Mouse (Mus musculus) ovary, postnatal 10 days (tissue): ENCODE data around the gene Pard3b.

Experiments
- DNase-seq: peaks from one replicate; pipeline ENCODE4 v3.0.0; 2022; ENCODE audit warnings: low spot score

The Pard3b gene

GRCm38 (mm10) chr1:61638347-61639111, at the start of gene Pard3b:
Pard3b (plus strand) TSS chr1:61638824.
- peak; percentile 56 for DNase-seq

DNA sequence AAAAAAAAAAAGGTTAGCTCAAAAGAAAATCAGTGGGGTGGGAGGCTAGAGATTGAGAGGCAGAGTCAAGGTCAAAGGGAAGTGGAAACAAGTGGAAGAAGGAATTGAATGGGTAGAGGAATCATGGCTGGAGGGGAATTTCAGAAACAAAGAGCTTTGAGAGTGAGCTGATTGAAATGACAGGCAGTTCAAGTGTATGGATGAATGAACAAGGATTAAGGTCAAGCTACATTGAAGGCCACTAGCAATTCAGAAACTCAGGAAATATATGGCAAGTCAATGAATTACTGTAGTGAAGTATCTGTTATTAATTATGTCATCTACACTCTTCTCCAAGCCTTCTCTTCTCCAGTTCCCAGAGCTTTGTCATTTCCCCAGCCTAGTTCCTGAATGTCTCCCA, 22.4 kb upstream of the Pard3b start:
- no peak for DNase-seq

DNA sequence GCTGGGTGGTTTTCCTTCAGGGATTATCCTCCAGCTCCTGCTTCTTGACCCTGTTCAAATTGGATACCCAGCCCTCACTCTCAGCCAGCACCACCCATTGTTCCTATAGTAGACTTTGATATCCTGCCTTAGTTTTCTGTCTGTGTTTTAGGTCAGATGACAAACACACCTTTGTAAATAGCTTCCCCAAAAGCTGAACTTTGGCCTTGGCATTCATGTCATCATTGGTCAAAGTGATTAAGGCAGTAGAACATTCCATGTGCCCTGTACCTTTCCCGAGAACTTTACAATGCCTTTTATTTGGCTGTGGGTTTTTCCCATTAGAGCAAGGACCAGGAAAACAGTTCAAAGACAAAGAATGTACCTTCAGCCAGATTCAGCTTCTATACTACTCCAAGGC, 18.0 kb upstream of the Pard3b start:
- no peak for DNase-seq

DNA sequence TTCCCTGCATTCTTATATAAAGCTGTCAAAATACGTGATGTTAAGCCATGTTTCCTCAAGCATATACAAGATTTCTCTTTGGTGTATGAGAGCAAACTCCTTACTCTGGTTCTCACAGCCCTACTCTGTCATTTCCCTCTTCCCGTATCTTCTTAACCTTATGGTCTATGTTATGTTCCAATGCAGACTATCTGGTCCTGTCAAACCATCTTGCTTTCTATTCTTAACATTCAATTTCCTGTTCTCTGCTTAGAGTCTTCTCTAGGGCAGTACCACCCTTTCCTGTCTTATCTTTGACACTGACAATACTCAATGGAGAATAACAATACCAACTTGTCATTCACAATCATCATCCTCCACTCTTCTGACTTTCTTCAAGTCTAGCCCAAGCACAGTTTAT, 8.8 kb upstream of the Pard3b start:
- no peak for DNase-seq

- DNase-seq, result peak; percentile 3
These were observed 780 bp downstream of the Pard3b start for GRCm38 (mm10) chr1:61639114-61640093.

DNA sequence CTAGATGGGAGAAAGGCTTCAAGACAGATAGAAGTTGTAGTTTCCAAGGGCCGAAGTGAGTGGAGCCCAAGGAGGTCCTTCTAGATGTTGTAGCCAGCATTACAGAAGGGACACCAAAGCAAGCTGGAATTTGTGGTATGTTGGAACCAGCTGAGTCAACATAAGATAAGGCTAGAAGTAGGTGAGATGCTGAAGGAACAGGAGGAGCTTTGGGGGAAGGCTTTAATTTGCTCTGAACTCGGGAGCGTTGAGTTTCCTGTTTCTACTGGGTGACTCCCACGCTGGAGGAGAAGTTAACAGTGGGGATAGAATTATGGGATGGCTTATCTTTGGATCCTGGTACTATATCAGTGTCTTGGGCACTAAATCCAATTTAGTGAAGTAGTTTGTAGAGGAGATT, 3.3 kb downstream of the Pard3b start:
- no peak for DNase-seq

DNA sequence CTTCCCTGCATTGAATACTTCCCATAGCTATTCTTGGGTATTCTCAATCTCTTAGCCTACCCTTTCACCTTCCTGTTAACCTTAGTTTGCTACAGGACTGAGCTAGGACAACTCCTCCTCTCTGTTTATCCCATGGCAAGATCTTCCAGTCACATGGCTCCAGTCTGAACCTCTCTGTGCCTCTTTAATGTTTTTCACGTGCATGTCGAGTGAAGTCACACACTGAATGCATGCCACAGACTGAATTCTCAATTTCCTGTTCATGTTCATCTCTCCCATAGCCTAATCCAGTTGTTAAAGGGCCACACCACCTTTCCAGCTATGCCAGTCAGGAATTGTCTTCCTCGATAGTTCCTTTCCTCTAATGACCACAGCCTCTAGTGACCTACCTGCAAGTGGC, 6.4 kb downstream of the Pard3b start:
- DNase-seq, result no peak

GRCm38 (mm10) chr1:61649964-61650363, 11.3 kb downstream of the Pard3b start:
- DNase-seq, result no peak

DNA sequence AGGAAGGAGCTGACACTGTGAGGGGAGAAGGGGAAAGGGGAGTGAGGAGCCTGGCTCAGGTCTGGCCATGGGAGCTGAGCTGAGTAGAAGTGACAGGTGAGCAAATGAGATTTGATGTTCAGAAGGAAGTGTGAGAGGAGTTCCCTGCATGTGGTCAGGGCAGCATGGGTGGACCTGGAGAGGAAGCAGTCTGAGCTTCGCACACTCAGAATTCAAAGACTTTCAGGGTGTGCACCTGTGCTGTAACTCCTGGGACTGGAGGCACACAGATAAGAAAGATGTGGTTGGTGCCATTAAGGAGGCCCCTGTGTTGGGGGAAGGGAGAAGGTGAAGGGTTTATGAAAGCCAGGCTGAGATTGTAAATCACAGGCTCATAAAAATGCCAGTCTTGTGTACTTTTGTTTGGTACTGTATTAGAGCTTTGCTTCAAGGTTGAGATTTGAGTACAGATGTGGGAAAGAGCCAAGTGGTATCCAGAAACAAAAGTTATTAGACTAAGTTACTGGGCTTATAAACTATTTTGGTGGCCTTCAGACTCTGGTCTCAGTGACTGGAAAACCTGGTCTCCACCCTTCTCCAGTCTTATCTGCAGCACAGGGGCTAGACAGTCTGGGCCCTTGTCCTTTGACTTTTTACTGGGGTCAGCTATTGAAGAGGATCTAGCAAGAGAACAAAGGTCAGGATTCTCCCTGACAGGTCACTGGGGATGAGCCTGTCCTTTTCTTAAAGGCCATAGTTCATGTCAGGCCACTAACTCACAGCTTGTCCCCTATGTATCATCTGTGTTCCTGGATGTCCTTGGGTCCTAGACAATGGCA, 13.0 kb downstream of the Pard3b start:
- DNase-seq, result no peak

DNA sequence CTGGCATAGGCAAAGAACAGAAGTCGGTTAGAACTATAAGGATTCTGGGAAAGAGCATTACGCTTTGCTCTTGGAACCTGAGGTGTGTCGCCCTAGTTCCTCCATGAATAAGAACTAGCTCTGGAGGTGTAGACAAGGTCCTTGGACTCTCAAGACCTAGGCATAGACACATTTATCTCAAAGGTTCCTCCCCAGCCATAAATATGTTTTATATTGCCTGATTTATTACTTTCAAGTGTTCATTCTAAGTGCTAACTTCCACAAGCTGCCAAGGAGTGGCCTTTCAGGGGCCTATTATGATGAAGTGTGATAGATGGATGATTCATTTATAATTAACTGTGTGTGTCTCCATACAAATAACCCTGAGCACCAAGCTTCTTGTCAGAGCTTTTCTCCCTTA, 19.1 kb downstream of the Pard3b start:
- no peak for DNase-seq

DNA sequence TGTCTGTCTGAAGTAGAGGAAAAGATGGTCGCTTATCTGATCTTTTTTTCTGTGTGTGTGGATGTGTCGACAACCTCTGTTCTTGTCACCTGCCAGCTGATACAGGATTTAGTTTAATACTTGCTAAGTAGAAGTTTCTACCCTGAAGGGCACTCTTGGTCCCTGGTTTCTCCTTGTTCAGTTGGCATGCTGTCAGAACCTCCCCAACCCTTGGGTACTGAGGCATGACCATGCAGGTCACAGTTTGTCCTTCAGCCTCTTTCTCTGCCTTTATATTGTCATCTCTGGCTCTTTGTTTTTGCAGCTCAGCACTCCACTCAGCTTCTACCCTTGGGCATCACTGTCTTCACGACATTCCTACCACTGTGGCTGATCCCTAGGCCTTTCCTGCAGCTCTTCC, 21.3 kb downstream of the Pard3b start:
- DNase-seq, result no peak

- no peak for DNase-seq
These were observed 46.7 kb downstream of the Pard3b start for GRCm38 (mm10) chr1:61685221-61685814.

DNA sequence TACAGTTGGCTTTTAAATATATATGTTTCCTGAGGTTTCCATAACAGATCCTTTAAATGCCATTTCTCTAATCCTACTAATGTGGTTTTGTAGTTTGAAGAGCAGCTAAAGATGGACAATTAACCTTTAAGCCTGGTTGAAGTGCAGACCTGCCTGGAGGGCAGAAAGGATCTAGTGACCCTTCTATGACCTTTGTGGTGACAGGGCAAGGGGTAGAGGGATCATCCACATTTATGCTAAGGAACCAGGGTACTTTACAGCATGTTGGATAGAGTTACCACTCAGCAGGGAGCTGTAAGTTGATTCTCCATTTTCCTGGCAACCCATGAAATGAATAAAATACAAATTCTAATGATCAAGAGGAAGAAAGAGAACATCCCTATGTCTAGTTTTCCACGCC, 47.3 kb downstream of the Pard3b start:
- no peak for DNase-seq

- DNase-seq, result no peak
These were observed 49.7 kb downstream of the Pard3b start for GRCm38 (mm10) chr1:61688301-61688700.

DNA sequence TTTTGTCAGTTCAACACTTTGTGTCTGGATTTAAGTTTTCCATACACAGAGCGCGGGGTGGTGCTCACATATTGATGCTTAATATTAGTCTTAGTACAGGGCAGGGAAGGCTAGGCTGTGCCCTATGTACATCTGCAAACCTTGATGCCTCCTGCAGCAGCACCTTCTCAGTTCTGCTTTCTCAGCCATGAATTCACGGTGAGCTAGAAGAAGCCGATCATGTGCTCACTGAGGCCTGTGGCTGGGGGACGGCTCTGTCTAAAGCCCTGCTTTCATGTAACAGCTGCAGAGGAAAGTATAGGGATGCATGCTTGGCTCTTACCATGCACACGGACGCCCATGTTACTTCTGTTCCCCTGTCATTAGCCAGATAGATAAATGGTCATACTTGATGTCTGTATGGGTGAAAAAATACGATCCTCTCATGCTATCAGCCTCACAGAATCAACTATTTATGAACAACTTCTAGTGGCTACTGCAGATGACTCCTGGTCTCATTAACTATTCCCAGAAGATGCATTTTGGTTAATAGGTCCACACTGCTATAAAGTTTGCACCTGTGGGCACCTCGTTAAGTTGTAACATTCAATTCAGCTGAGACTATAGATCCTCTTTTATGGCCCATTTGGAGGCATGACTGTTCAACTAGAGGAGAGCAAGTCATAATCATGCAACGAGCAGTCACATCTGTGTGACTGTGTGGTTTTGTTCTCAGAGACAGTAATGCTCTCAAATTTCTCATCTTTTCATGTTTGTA, 60.0 kb downstream of the Pard3b start:
- no peak for DNase-seq

GRCm38 (mm10) chr1:61709812-61710211, 71.2 kb downstream of the Pard3b start:
- DNase-seq, result no peak

DNA sequence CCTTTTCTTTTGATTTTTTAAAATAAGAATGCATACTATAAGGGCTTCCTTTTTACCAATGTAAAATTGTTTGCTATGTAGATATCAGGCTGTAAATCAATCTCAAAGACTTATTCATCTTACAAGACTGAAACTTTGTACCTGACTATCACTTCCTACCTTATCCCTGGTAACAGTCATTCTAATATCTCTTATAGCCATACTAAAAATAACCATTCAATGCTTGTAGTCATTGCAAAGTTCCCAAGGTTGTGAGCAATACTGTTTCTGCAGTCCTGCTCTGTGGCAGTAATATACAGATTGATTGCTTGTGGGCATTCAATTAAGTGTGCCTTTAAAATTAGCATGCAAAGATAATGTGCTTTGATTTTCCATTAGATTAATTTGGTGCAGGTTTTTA, 72.9 kb downstream of the Pard3b start:
- no peak for DNase-seq

DNA sequence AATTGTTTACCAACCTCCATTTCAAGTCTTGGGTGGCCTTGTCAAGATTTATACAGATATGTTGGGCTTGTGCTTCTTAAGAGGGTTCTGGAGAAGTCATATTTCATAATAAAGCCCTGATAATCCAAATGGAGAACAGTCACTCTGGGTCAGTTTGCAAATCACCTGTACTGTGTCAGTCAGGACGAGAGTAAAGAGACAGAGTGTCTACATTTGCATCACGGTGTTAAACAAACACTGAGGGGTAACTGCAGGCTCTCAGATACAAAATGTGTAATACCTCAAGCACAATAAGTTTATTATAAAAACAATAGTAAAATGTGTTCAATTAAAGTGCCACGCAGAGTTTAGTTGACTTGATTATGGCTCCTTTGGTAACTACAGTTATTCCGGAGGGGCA, 91.0 kb downstream of the Pard3b start:
- no peak for DNase-seq

DNA sequence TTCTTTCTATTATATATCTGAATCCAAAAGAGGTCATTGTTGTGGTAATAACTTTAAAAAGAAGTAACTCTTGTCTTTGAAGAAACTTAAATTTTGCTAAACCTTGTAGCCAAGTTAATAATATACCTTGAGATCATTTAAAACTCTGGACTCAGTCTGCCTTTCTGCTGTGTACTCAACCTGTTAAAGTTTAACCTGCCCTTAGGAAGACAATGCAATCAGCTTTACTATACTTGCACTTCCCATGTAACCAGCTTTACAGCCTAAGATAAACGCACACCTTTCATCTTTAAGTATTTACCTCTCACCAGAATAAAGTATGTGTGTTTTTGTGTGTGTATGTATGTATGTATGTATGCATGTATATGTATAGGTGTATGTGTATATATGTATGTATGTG, 97.9 kb downstream of the Pard3b start:
- DNase-seq, result no peak

DNA sequence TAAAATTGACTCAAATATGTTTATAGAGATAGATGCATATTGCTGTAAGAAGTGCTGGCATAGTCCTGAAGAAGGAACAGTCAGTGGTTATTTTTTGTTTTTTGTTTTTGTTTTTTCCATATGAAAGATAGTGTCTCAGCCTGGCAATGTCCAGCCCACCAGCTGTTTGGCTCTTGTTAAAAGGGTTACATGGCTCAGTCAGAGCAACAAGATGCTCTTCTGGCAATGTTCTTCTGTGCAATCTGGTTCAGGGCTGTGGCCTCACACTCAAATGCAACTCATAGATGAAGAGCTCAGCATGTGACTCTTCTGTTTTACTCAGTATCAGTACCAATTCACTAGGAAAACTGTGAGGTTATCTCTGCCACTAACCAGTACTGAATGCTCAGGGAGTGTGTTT, 104.2 kb downstream of the Pard3b start:
- no peak for DNase-seq

DNA sequence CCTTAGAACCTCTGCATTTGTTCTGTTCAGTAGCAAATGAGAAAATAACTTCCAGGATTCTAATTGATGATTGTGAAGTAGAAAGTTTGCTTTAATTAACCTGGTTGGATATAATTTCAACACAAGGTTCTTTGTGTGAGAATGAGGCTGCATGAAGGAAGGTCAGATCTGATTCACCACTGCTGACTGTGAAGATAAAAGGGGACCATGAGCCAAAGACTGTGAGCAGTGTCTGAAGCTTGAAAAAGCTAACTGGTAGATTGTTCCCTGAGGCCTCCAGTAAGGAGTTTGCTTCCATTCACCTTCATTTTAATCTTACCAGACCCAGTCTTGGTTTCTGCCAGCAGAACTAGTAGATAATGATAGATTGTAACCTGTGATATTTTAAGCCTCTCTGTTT, 108.9 kb downstream of the Pard3b start:
- no peak for DNase-seq
